Mouse (Mus musculus): ENCODE results near the gene Rpl5. TPM values are rescaled to one million over a fixed set of nuclear protein-coding genes. Genes with fewer than 3 reads are reported as not detected.

Rpl5 gene
- polyA plus RNA-seq, 1 experiment from 2014 or later, result 68.4 TPM

DNA sequence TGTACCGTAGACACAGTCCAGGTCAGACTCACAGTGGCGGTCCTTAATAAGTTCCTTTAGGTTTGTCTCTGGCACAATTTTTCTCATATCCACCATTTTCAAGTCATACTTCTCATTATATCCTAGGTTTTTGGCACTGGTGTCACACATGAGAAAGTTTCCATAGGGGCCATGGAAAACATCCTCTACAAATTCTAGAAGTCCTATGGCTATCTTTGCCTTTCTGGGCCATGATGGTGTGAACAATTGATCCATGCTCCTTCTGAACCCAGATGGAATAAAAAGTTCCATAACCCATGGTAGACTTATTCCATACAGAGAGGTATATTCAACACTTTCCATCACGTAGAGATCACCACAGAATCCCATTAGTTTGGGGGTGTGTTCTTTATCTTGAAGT lies 9.4 kb downstream of the Rpl5 start:
- H3K27ac ChIP-seq, result no peak overlapping the region
- no peaks in the 10 kb centered on the region for H3K4me1 ChIP-seq (replicated peaks)
- peaks cover 55% of the 10 kb centered on the region for H3K36me3 ChIP-seq
- 88% methylated on average over 3 of the region's 3 CpGs for WGBS
- no peaks in the 10 kb centered on the region for H3K9me3 ChIP-seq
- no peak overlapping the region for H3K4me3 ChIP-seq (replicated peaks)
- no peak overlapping the region for H3K9ac ChIP-seq (replicated peaks)
- ATAC-seq, result no peak
- H3K27me3 ChIP-seq, result no peaks in the 10 kb centered on the region
- no peak overlapping the region for H3K4me2 ChIP-seq (replicated peaks)

- H3K9me3 ChIP-seq, result no peaks in the 10 kb centered on the region
- H3K36me3 ChIP-seq, result peaks cover 50% of the 10 kb centered on the region
- H3K4me2 ChIP-seq (replicated peaks), result no peak overlapping the region
- no peaks in the 10 kb centered on the region for H3K27me3 ChIP-seq
- ATAC-seq, result no peak
- no peak overlapping the region for H3K4me3 ChIP-seq (replicated peaks)
- H3K27ac ChIP-seq, result no peak overlapping the region
- no peaks in the 10 kb centered on the region for H3K4me1 ChIP-seq (replicated peaks)
- H3K9ac ChIP-seq (replicated peaks), result no peak overlapping the region
- 65% methylated on average over 5 of the region's 5 CpGs for WGBS
Measured at GRCm38 (mm10) chr5:107910084-107910616, 9.8 kb downstream of the Rpl5 start.

- no peak overlapping the region for H3K27ac ChIP-seq
- H3K27me3 ChIP-seq, result no peaks in the 10 kb centered on the region
- no peaks in the 10 kb centered on the region for H3K4me1 ChIP-seq (replicated peaks)
- no peaks in the 10 kb centered on the region for H3K9me3 ChIP-seq
- H3K4me2 ChIP-seq (replicated peaks), result no peak overlapping the region
- H3K4me3 ChIP-seq (replicated peaks), result no peak overlapping the region
- no peak overlapping the region for H3K9ac ChIP-seq (replicated peaks)
- ATAC-seq, result no peak
- 93% methylated on average over 5 of the region's 5 CpGs for WGBS
- H3K36me3 ChIP-seq, result peaks cover 41% of the 10 kb centered on the region
Measured at GRCm38 (mm10) chr5:107911012-107911411, 10.7 kb downstream of the Rpl5 start.

- no peak overlapping the region for H3K27ac ChIP-seq
- 35% methylated on average over 4 of the region's 4 CpGs for WGBS
- no peak overlapping the region for H3K4me3 ChIP-seq (replicated peaks)
- H3K9ac ChIP-seq (replicated peaks), result 0 out of 2 replicates have a peak overlapping the region, but pooled peaks have one; percentile 19
- peaks cover 3% of the 10 kb centered on the region; the same call in 1 of the 2 replicates for H3K36me3 ChIP-seq
- no peaks in the 10 kb centered on the region for H3K9me3 ChIP-seq
- H3K4me1 ChIP-seq (replicated peaks), result no peaks in the 10 kb centered on the region
- ATAC-seq, result no peak
- no peak overlapping the region for H3K4me2 ChIP-seq (replicated peaks)
- H3K27me3 ChIP-seq, result no peaks in the 10 kb centered on the region
Measured at GRCm38 (mm10) chr5:107915280-107915679, 15.0 kb downstream of the Rpl5 start.

DNA sequence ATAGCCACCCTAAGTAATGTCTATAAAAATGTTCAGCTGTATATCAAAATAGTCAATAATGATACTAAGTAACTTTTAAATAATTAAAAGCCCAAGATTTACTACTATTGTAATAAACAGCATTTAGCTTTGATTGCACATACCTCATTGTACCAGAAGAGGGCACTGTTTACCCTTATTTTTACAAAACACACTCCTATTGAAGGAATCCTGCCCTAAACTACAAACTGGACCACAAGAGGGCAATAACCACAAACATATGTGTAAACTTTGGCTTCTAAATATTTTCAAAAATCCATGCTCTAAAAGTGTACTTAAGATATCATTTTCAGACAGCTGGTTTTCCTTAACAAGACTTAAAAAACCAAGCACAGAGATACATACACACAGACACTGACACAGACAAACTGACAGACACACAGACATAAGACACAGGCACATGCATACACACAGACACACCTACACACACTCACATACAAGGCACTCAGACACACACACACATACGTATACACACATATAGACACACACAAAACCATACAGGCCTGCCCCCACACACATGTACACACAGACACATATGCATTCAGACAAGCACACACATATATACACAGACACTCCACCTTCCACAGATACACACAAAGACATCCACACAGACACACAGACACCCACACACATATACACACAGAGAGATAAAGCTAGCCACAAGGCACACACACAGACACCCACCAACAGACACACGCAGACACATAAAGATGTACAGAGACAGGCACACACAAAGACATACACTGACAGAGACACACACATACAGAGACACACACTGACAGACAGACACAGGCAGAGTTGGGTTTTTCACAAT lies 21.3 kb downstream of the Rpl5 start:
- Histone ChIP-seq H3K27me3 (no peaks in the 10 kb centered on the region), H3K4me3 (replicated peaks) (no peak overlapping the region), H3K4me1 (replicated peaks) (0 out of 2 replicates have a peak, but pooled peaks cover 2% of the 10 kb centered on the region), H3K9me3 (no peaks in the 10 kb centered on the region), H3K9ac (replicated peaks) (no peak overlapping the region), H3K27ac (no peak overlapping the region), H3K36me3 (0 out of 2 replicates have a peak, but pooled peaks cover 3% of the 10 kb centered on the region), H3K4me2 (replicated peaks) (no peak overlapping the region)
- ATAC-seq, result peak; percentile 69
- 83% methylated on average over 2 of the region's 2 CpGs for WGBS

- Histone ChIP-seq H3K27me3 (no peaks in the 10 kb centered on the region), H3K4me1 (replicated peaks) (0 out of 2 replicates have a peak, but pooled peaks cover 2% of the 10 kb centered on the region), H3K4me3 (replicated peaks) (no peak overlapping the region), H3K9ac (replicated peaks) (no peak overlapping the region), H3K4me2 (replicated peaks) (no peak overlapping the region), H3K36me3 (0 out of 2 replicates have a peak, but pooled peaks cover 3% of the 10 kb centered on the region), H3K9me3 (no peaks in the 10 kb centered on the region), H3K27ac (no peak overlapping the region)
- WGBS, result 86% methylated on average over 1 of the region's 1 CpGs
- no peak for ATAC-seq
Measured at GRCm38 (mm10) chr5:107922836-107923235, 22.5 kb downstream of the Rpl5 start.

DNA sequence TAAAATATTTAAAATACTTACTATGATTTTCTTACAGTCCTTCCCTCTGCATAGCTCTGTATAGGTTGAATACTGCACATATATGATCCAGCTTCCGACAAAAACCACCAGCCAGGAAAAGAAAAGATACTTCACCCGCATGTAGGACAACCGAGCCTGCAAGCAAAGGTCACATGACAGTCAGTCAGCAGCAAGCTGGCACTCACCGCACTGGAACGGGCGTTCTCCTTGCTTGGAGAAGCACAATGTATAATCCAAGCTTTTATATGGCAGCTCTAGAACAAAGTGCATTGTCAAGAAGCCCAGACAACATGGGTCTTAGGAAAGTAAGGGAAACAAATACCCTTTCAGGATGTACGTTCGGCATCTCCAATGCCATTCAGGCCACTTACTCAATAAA lies 24.3 kb downstream of the Rpl5 start:
- no peak for ATAC-seq
- Histone ChIP-seq H3K9ac (replicated peaks) (no peak overlapping the region), H3K4me2 (replicated peaks) (no peak overlapping the region), H3K27me3 (no peaks in the 10 kb centered on the region), H3K4me3 (replicated peaks) (no peak overlapping the region), H3K36me3 (no peaks in the 10 kb centered on the region), H3K4me1 (replicated peaks) (0 out of 2 replicates have a peak, but pooled peaks cover 2% of the 10 kb centered on the region), H3K9me3 (no peaks in the 10 kb centered on the region), H3K27ac (no peak overlapping the region; the same call in 1 of the 2 replicates)
- 65% methylated on average over 8 of the region's 8 CpGs for WGBS

DNA sequence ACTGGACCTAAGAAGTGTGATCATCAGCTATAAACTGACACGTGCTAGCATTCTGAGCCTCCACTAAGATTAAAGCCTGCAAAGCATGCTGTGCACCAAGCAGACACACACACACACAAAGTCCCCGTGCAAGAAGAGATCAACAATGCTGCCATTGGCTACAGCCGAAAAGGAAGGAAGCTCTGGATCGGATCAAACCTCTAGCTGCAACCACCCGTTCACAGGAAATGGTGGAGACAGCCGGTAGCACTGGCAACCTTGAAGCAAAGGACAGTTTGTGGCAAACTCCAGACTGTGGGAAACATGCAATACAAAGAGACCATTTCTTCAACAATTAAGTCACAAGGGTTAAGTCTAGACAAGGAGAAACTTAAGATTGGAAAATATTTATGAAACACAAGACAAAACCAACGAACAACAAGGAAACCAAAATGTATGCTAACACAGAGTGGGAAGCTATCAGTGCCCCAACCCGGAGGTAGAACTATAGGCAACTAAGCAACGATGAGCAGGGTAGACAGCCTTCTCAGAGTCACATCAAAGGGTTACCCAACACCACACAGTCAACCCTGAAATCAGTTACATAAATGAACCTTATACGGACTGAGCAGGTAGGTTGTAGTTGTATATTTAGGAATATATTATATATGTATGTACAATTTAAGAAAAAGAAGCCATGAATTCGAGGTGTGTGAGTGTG lies 26.4 kb downstream of the Rpl5 start:
- H3K9me3 ChIP-seq, result no peaks in the 10 kb centered on the region
- H3K4me2 ChIP-seq (replicated peaks), result no peak overlapping the region
- no peak overlapping the region for H3K4me3 ChIP-seq (replicated peaks)
- no peaks in the 10 kb centered on the region for H3K27me3 ChIP-seq
- 90% methylated on average over 11 of the region's 11 CpGs for WGBS
- 0 out of 2 replicates have a peak, but pooled peaks cover 2% of the 10 kb centered on the region for H3K4me1 ChIP-seq (replicated peaks)
- no peak for ATAC-seq
- H3K27ac ChIP-seq, result no peak overlapping the region
- H3K36me3 ChIP-seq, result no peaks in the 10 kb centered on the region
- no peak overlapping the region for H3K9ac ChIP-seq (replicated peaks)

DNA sequence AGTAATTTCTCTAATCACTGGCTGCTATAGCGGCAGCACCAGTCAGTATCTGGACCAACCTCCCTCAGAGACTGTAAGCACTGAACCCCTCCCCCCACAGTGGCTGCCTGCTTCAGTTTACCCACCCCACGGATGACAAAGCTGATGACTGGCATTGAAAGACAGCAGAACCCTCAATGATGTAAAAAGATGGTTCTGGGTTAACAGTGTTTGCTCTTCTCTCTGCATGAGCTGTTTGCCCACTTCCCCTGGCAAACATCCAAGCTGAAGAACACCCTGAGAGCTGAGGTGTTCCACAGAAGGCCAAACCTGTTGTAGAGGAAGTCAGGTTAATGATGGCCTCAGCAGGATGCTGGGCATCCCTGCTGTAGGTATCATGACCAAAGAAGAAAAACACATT lies 32.3 kb downstream of the Rpl5 start:
- Histone ChIP-seq H3K36me3 (no peaks in the 10 kb centered on the region), H3K9ac (replicated peaks) (no peak overlapping the region), H3K4me1 (replicated peaks) (peaks cover 3% of the 10 kb centered on the region; the same call in 1 of the 2 replicates), H3K9me3 (no peaks in the 10 kb centered on the region), H3K4me3 (replicated peaks) (no peak overlapping the region), H3K4me2 (replicated peaks) (no peak overlapping the region), H3K27ac (no peak overlapping the region), H3K27me3 (no peaks in the 10 kb centered on the region)
- no peak for ATAC-seq
- WGBS, result 55% methylated on average over 2 of the region's 2 CpGs

DNA sequence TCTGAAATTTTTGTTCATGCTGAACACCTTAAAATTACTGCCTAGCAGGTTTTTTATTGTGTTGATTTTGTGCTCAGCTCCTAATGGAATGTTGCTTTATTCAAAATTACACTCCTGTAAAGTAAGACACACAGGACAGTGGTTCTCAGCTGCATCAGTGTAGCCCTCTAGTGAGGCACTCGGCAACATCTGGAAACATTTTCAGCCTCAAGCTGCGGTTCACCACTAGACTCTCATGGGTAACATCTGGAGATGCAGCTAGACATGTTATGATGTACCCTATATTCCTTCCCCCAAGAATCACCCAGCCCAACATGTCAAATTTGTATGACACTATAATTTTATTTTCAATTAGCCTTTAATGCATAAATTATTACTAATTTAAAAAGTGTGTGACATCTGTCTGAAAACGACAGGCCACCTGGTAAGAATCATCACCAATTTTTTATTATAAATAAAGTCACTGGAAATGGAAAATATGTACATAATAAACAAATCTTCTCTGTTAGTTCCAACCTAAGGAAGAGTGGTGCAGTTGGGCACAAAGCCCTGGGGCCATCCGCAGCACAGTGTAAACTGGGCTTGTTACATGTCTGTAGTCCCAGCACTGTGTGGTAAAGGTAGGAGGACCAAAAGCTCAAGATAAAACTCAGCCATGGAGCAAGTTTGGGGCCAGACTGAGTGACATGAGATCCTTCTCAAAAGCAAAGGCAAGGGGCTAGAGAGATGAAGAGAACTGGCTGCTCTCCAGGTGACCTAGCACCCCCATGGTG lies 33.1 kb downstream of the Rpl5 start:
- Histone ChIP-seq H3K9ac (replicated peaks) (no peak overlapping the region), H3K36me3 (no peaks in the 10 kb centered on the region), H3K9me3 (no peaks in the 10 kb centered on the region), H3K4me1 (replicated peaks) (peaks cover 3% of the 10 kb centered on the region; the same call in 1 of the 2 replicates), H3K4me2 (replicated peaks) (no peak overlapping the region), H3K27ac (no peak overlapping the region), H3K4me3 (replicated peaks) (no peak overlapping the region), H3K27me3 (no peaks in the 10 kb centered on the region)
- no peak for ATAC-seq
- 89% methylated on average over 4 of the region's 4 CpGs for WGBS

- WGBS, result 92% methylated on average over 10 of the region's 10 CpGs
Measured at GRCm38 (mm10) chr5:107934770-107935543, 34.7 kb downstream of the Rpl5 start.

More at GRCm38 (mm10) chr5:107934770-107935543, 34.7 kb downstream of the Rpl5 start:
- Histone ChIP-seq H3K36me3 (no peaks in the 10 kb centered on the region), H3K9ac (replicated peaks) (no peak overlapping the region), H3K4me3 (replicated peaks) (no peak overlapping the region), H3K4me2 (replicated peaks) (no peak overlapping the region), H3K9me3 (no peaks in the 10 kb centered on the region), H3K27ac (no peak overlapping the region), H3K27me3 (no peaks in the 10 kb centered on the region), H3K4me1 (replicated peaks) (peaks cover 3% of the 10 kb centered on the region; the same call in 1 of the 2 replicates)
- ATAC-seq, result no peak

All from midbrain, embryonic 13.5 days (tissue).